Mouse (Mus musculus) kidney, adult 9 months (tissue): ENCODE measurements around the gene Rab3a.

Experiments
- DNase-seq: peaks from one replicate; pipeline ENCODE4 v3.0.0; 2022

Rab3a gene

GRCm38 (mm10) chr8:70754043-70754870 lies at the start of gene Rab3a:
Rab3a (plus strand) TSS chr8:70754679.
- DNase-seq = peak; percentile 99

DNA sequence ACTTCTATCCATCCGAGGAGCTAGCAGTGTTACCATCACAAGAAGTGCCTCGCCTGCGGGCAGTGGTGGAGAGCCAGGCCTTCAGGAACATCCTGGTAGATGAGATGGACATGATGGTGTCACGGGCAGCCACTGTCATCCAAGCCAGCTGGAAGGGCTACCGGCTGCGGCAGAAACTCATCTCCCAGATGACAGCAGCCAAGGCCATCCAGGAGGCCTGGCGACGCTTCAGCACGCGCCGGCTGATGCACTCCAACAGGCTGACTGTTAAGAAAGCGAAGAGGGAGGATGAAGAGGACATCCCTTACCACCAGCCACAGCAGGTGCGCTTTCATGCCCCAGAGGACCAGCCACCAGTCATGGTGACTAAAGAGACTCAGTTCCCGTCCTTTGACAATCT lies 46.2 kb upstream of the Rab3a start:
- DNase-seq = no peak

GRCm38 (mm10) chr8:70709794-70710193 lies 44.7 kb upstream of the Rab3a start:
- no peak for DNase-seq

DNA sequence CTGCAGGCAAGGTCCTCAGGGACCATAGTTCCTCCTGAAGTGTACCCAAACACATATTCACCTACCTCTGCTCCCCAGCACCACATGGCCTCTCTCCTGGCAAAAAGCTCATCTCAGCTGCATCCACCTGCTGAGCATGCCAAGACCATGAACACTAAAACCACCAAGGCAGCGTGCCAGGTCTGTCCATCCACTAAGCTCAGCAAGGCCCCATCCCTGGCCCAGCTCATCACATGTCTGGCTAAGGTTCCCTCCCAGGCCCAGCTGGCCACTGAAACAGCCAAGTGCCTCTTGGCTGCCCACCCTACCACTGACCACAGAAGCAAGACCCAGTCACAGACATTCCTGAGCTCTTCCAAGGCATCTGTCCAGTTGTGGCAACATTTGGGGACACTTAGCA lies 44.2 kb upstream of the Rab3a start:
- no peak for DNase-seq

- no peak for DNase-seq
These were observed 43.4 kb upstream of the Rab3a start for GRCm38 (mm10) chr8:70711041-70711440.

GRCm38 (mm10) chr8:70713991-70714390 lies 40.5 kb upstream of the Rab3a start:
- no peak for DNase-seq

DNA sequence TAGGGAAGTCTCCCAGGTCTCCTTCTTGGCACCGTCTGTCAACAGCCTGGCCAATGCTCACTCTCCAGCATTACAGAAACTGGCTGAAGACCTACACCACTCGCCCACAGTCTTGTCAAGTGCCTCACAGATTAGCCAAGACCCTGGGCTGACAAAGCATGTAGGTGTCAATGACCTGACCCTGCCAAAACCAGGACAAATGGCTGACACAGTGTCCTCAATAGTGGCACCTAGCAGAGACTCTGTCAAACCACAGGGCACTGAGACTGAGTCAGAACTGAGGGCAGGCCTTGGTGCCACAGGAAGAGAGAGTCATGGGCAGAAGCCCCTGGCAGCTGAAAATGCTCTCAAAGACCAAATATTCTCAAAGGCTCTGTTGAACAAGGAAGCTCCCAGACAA lies 39.4 kb upstream of the Rab3a start:
- DNase-seq = no peak

GRCm38 (mm10) chr8:70716521-70717400 lies 37.7 kb upstream of the Rab3a start:
- DNase-seq = no peak

DNA sequence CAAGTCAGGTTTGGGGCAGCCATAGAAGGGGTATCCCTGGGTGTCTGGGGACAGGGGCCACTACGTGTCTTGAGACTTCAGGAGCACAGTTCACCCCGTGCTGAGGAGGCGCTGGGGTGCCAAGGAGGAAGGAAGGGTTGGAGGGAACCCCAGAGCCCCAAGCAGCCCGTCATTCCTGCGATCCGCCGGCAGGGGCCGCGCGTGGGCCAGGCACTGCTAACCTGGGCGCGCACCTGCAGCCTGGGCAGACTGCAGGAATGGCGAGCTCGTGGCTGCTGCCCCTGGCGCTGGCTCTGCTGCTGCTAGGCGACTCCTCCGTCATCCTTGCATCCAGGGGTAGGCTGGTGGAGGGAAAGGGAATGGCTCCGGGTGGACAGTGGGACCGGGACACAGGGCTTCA lies 36.2 kb upstream of the Rab3a start, which contains the start of gene Gm3336:
Gene Gm3336 (plus strand): TSS at position 247 of the 400 bp plus-strand sequence.
- DNase-seq = peak; percentile 77

- DNase-seq = peak; percentile 57
These were observed 34.6 kb upstream of the Rab3a start for GRCm38 (mm10) chr8:70719796-70720270.

DNA sequence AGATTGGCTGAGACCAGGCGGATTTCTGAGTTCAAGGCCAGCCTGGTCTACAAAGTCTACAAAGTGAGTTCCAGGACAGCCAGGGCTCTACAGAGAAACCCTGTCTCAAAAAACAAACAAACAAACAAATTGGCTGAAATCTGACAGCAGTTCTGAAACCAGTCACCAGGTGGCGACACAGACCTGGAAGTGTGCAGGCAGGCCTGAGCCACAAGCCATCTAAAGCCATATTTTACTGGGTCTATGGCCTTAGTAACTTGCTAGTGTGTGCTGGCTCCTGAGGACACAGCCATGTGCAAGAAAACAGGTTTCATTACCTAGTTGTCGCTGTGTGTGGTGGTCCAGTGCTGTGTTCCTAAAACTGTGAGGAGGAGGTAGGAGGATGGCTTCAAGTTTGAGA lies 33.7 kb upstream of the Rab3a start:
- peak; percentile 90 for DNase-seq

DNA sequence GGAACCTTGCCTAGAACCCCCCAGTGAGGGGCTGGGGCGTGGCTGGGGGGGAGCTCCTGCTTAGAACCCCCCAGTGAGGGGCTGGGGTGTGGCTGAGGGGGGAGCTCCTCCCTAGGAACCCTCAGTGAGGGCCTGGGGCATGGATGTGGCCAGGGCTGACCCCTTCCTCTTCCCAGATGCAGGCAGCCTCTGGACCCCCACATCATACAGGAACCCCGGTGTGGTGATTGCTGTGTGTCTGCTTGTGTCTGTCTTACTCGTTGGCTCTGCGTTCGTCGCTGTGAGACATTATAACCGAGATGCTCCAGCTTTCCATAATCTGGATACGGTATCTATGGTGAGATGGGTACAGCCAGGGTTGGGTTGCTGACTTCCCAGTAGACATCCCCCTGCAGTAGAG lies 32.9 kb upstream of the Rab3a start:
- no peak for DNase-seq

DNA sequence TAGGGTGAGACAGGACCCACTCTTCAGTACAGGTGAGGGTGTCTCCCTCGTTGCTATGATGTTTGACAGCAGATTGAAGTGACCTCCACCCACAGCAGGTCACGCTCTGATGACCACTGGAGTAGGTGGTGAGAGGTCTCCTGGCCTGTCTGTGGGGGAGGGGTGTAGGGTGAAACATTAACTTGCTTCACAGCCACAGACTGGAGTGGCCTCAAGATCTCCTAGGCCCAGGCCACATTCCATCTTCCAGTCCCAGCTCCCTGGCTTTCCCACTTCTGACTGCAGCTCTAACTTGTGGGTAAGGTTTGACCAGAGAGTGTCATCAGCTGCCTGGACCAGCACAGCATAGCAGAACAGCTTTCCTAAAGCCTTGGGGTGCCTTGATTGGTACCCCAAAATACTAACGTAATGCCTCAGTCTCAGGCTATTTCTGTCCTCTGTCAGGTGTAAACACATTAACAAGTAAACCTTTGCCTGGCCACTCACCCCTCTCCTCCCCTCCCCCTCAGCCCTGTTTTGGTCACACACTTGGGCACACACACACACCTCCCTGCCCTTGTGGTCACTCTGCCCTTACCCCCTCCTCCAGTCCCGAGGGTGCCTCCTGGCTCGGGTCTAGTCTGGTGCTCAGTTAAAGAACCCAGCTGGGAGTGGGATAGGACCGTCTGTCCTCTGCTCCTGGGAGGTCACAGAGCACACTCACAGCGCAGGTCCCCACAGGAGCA lies 30.8 kb upstream of the Rab3a start, which contains the start of gene Pde4c:
Gene Pde4c (plus strand): TSS at position 235 of the 725 bp plus-strand sequence.
- DNase-seq = peak; percentile 98

- DNase-seq = no peak
These were observed 30.3 kb upstream of the Rab3a start for GRCm38 (mm10) chr8:70724216-70724615.

- DNase-seq = peak; percentile 75
These were observed 28.6 kb upstream of the Rab3a start for GRCm38 (mm10) chr8:70725792-70726447.

- no peak for DNase-seq
These were observed 27.8 kb upstream of the Rab3a start for GRCm38 (mm10) chr8:70726721-70727120.

DNA sequence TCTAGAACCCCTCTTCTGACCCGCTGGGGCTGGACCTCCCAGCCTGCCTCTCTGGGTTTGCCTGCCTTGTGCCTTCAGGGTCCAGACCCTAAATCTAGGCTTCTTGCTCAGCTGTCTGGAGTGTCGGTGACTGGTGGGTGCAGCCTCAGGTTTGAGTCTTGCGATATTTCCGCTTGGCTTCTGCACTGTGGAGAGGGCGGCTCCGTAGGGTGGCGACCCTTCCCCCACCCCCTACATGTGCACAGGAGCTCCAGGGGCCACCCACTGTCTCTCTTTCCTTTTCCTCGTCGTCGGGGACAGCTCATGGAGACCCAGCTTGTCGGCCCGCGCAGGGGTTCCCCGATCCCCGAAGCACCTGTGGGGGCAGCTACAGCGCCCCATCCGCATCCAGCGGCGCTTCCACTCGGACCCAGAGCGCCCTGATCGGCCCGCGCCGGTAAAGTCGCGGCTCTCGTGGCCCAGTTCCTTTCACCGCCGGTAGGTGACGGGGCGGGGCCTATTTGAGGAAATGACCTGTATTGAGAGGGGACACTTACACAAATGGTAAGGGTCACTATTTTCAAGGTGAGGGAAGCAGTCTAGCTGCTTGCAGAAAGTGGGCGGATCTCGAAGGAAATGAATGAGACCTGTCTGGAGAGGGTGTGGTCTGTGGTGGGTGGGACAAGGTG lies 24.5 kb upstream of the Rab3a start:
- DNase-seq = no peak

DNA sequence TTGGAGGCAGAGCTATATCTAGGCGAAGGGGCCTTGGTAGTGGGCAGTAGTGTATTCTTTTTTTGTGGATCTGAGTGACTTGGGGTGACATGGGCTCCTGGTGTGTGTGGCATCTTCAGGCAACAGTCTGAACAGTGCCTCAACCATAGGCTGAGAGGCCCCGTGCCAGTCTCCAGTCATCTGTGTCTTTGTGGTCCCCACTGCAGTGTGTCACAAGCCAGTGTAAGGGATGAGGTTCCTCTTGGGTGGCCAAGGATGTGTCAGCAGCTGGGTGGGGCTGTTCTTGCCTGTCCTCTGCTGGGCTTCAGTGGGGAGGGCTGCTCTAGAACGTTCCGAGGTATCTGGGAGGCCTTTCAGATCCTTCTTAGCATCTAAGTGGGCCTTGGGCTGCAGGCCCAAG lies 23.5 kb upstream of the Rab3a start:
- no peak for DNase-seq

- DNase-seq = no peak
These were observed 16.8 kb upstream of the Rab3a start for GRCm38 (mm10) chr8:70737705-70738104.

- no peak for DNase-seq
These were observed 16.3 kb upstream of the Rab3a start for GRCm38 (mm10) chr8:70738211-70738610.

GRCm38 (mm10) chr8:70741661-70742060 lies 12.8 kb upstream of the Rab3a start:
- no peak for DNase-seq

DNA sequence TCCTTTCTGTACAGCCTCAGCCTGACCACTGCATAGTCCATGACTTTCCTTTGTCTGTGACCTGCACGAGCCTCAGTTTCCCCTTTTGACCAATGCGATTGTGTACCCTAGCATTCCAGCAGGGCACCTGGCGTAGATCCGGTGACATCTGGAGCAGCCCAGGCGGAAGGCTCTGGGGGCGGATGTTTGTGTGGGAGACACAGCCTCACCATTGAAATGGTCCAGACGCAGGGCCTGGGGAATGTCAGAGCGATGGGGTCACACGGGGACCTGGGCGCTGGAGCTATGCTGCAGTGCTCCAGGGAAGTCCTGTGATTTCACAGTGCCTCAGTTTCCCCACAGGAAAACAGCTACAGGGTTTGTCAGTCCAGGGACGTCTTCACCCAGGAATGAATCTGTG lies 12.3 kb upstream of the Rab3a start:
- no peak for DNase-seq
